Mouse (Mus musculus) frontal cortex, postnatal 25 days (tissue): Measurements from ENCODE around the gene Rasgrp3.
"Not testable (repeated sequence)": the region's sequence is repeated elsewhere in the genome, so short reads cannot be mapped to it uniquely, and the experiment has no call there.

ENCODE experiments used
- DNase-seq, 2 experiments: peaks; one replicate each; pipeline ENCODE4 v3.0.0; 2022; ENCODE audit warnings: low spot score in 2 of 2

Rasgrp3 gene

GRCm38 (mm10) chr17:75461771-75462170, 26.1 kb downstream of the Rasgrp3 start:
- DNase-seq: no peak

GRCm38 (mm10) chr17:75463223-75463622, 27.5 kb downstream of the Rasgrp3 start:
- not testable (repeated sequence) for DNase-seq

GRCm38 (mm10) chr17:75463645-75464044, 27.9 kb downstream of the Rasgrp3 start:
- DNase-seq: no peak

GRCm38 (mm10) chr17:75464331-75464982, 28.8 kb downstream of the Rasgrp3 start:
- no peak for DNase-seq

GRCm38 (mm10) chr17:75464983-75465634, 29.4 kb downstream of the Rasgrp3 start:
- peak; percentile 43 to 59 for DNase-seq

GRCm38 (mm10) chr17:75465635-75465997, 29.9 kb downstream of the Rasgrp3 start:
- no peak for DNase-seq

- no peak for DNase-seq
These were observed 31.3 kb downstream of the Rasgrp3 start for GRCm38 (mm10) chr17:75466948-75467347.

- DNase-seq: no peak
These were observed 31.8 kb downstream of the Rasgrp3 start for GRCm38 (mm10) chr17:75467526-75467925.

GRCm38 (mm10) chr17:75468479-75469114, 32.9 kb downstream of the Rasgrp3 start:
- no peak for DNase-seq

GRCm38 (mm10) chr17:75470325-75470724, 34.6 kb downstream of the Rasgrp3 start:
- no peak for DNase-seq

GRCm38 (mm10) chr17:75470885-75471610, 35.4 kb downstream of the Rasgrp3 start:
- no peak for DNase-seq

- DNase-seq: no peak
These were observed 36.1 kb downstream of the Rasgrp3 start for GRCm38 (mm10) chr17:75471644-75472253.

- no peak for DNase-seq
These were observed 36.7 kb downstream of the Rasgrp3 start for GRCm38 (mm10) chr17:75472379-75472778.

- no peak for DNase-seq
These were observed 40.3 kb downstream of the Rasgrp3 start for GRCm38 (mm10) chr17:75475985-75476384.

GRCm38 (mm10) chr17:75476736-75477416, 41.2 kb downstream of the Rasgrp3 start:
- no peak for DNase-seq

GRCm38 (mm10) chr17:75477655-75478054, 42.0 kb downstream of the Rasgrp3 start:
- DNase-seq: no peak

GRCm38 (mm10) chr17:75478836-75479235, 43.1 kb downstream of the Rasgrp3 start:
- DNase-seq: no peak

GRCm38 (mm10) chr17:75479663-75480062, 44.0 kb downstream of the Rasgrp3 start:
- no peak for DNase-seq

GRCm38 (mm10) chr17:75480379-75480778, 44.7 kb downstream of the Rasgrp3 start:
- no peak for DNase-seq

- DNase-seq: no peak
These were observed 50.5 kb downstream of the Rasgrp3 start for GRCm38 (mm10) chr17:75486205-75486604.

GRCm38 (mm10) chr17:75495213-75495612, 59.5 kb downstream of the Rasgrp3 start:
- no peak for DNase-seq
